Mouse (Mus musculus): ENCODE results near the gene Anapc2.

- TF ChIP-seq CTCF (IDR thresholded peaks at IDR 0.05; ENCODE audit: control insufficient read depth, insufficient read depth, insufficient replicate concordance, low read depth, low read length) = no peak
- no peak for TF ChIP-seq POLR2A (IDR thresholded peaks at IDR 0.05; ENCODE audit: control insufficient read depth, low read depth, low read length)
Observed at GRCm38 (mm10) chr2:25234551-25235220, 37.6 kb upstream of the Anapc2 start.

Data from testis, adult 2 months (tissue).